Mouse (Mus musculus) olfactory bulb, adult 2 months (tissue): ENCODE data around the gene Nrp2. TPM values are rescaled to one million over a fixed set of nuclear protein-coding genes. Genes with fewer than 3 reads are reported as not detected.

ENCODE experiments used
- H3K27ac ChIP-seq: fragments of 200-500 bp; 2 replicates; pipeline ENCODE4 v1.5.1; 2012; ENCODE audit warnings: low read depth, low read length; ENCODE audit not compliant: insufficient read depth
- H3K4me1 ChIP-seq: fragments of 200-500 bp; 2 replicates; pipeline ENCODE4 v1.6.1; 2012; ENCODE audit warnings: low read length; ENCODE audit not compliant: control insufficient read depth, insufficient read depth
- H3K4me3 ChIP-seq: fragments of 200-500 bp; 2 replicates; pipeline ENCODE4 v1.5.1; 2012; ENCODE audit warnings: mild to moderate bottlenecking, low read depth, low read length, moderate library complexity; ENCODE audit not compliant: insufficient read depth
- CTCF ChIP-seq: fragments of 200-500 bp; IDR thresholded peaks from 2 replicates; pipeline ENCODE4 v1.5.1; 2012; ENCODE audit warnings: low read depth, mild to moderate bottlenecking, low read length, moderate library complexity; ENCODE audit not compliant: insufficient read depth
- POLR2A ChIP-seq: fragments of 200-500 bp; IDR thresholded peaks from 2 replicates; pipeline ENCODE4 v1.6.1; 2012; ENCODE audit warnings: mild to moderate bottlenecking, low read depth, low read length, moderate library complexity; ENCODE audit not compliant: insufficient read depth
- WGBS: fragments of 180-500 bp; shearing (Covaris S2); methylation state at CpG from one replicate; pipeline ENCODE4 v1.1.7; 2018; 5-methylcytosine and 5-hydroxymethylcytosine counted together
- polyA plus RNA-seq: library from polyadenylated mRNA; stranded (reverse); fragments of >200 nt; gene quantifications from 2 replicates; pipeline ENCODE4 v1.2.4, GENCODE M21; 2012; ENCODE audit warnings: low replicate concordance; ENCODE audit not compliant: missing spikeins, insufficient read depth, insufficient read length

Gene Nrp2
- polyA plus RNA-seq, 1 experiment = not detected

- TF ChIP-seq POLR2A = no peak
- TF ChIP-seq CTCF = no peak
- Histone ChIP-seq H3K4me1 (peaks cover 23% of the 10 kb centered on the region), H3K4me3 (no peak overlapping the region), H3K27ac (no peak overlapping the region)
- WGBS = 41% methylated on average over 17 of the region's 17 CpGs
Observed at GRCm38 (mm10) chr1:62707913-62708860, 5.1 kb downstream of the Nrp2 start.

GRCm38 (mm10) chr1:62709770-62710335 lies 6.8 kb downstream of the Nrp2 start:
- H3K4me1 ChIP-seq = peaks cover 23% of the 10 kb centered on the region
- H3K4me3 ChIP-seq = no peak overlapping the region
- no peak for TF ChIP-seq POLR2A
- TF ChIP-seq CTCF = no peak
- H3K27ac ChIP-seq = no peak overlapping the region
- WGBS = 72% methylated on average over 5 of the region's 5 CpGs

GRCm38 (mm10) chr1:62713021-62713676 lies 10.1 kb downstream of the Nrp2 start:
- no peak overlapping the region for H3K27ac ChIP-seq
- peaks cover 6% of the 10 kb centered on the region; the same call in 1 of the 2 replicates for H3K4me1 ChIP-seq
- TF ChIP-seq CTCF = no peak
- no peak for TF ChIP-seq POLR2A
- WGBS = 91% methylated on average over 17 of the region's 17 CpGs
- no peak overlapping the region for H3K4me3 ChIP-seq

GRCm38 (mm10) chr1:62715004-62715403 lies 11.9 kb downstream of the Nrp2 start:
- H3K4me3 ChIP-seq = no peak overlapping the region
- TF ChIP-seq POLR2A = no peak
- TF ChIP-seq CTCF = no peak
- H3K4me1 ChIP-seq = peaks cover 4% of the 10 kb centered on the region; the same call in 1 of the 2 replicates
- 96% methylated on average over 1 of the region's 1 CpGs for WGBS
- H3K27ac ChIP-seq = no peak overlapping the region

GRCm38 (mm10) chr1:62715692-62716091 lies 12.6 kb downstream of the Nrp2 start:
- 0 out of 2 replicates have a peak, but pooled peaks cover 3% of the 10 kb centered on the region for H3K4me1 ChIP-seq
- TF ChIP-seq POLR2A (no peak), CTCF (no peak)
- H3K27ac ChIP-seq = no peak overlapping the region
- no peak overlapping the region for H3K4me3 ChIP-seq
- 85% methylated on average over 4 of the region's 4 CpGs for WGBS

GRCm38 (mm10) chr1:62716836-62717478 lies 13.9 kb downstream of the Nrp2 start:
- no peak overlapping the region for H3K4me3 ChIP-seq
- no peak overlapping the region for H3K27ac ChIP-seq
- TF ChIP-seq CTCF (no peak), POLR2A (no peak)
- H3K4me1 ChIP-seq = 0 out of 2 replicates have a peak, but pooled peaks cover 3% of the 10 kb centered on the region
- WGBS = 68% methylated on average over 10 of the region's 10 CpGs

GRCm38 (mm10) chr1:62717552-62718236 lies 14.6 kb downstream of the Nrp2 start:
- TF ChIP-seq CTCF = no peak
- TF ChIP-seq POLR2A = no peak
- no peak overlapping the region for H3K4me3 ChIP-seq
- H3K4me1 ChIP-seq = 0 out of 2 replicates have a peak, but pooled peaks cover 3% of the 10 kb centered on the region
- 73% methylated on average over 13 of the region's 13 CpGs for WGBS
- no peak overlapping the region for H3K27ac ChIP-seq

GRCm38 (mm10) chr1:62718237-62718571 lies 15.1 kb downstream of the Nrp2 start:
- H3K4me1 ChIP-seq = 0 out of 2 replicates have a peak, but pooled peaks cover 3% of the 10 kb centered on the region
- H3K27ac ChIP-seq = no peak overlapping the region; the same call in 1 of the 2 replicates
- TF ChIP-seq CTCF (no peak), POLR2A (no peak)
- 62% methylated on average over 5 of the region's 5 CpGs for WGBS
- no peak overlapping the region for H3K4me3 ChIP-seq
